Mouse (Mus musculus) liver, adult 2 months (tissue): ENCODE data around the gene Htr1d.

Source experiments
- CTCF ChIP-seq: fragments of 200-500 bp; IDR thresholded peaks from 2 replicates; pipeline ENCODE4 v1.5.1; 2011; ENCODE audit warnings: low read depth, low read length, control low read depth
- POLR2A ChIP-seq: fragments of 200-500 bp; IDR thresholded peaks from 2 replicates; pipeline ENCODE4 v1.6.1; 2011; ENCODE audit warnings: low read length, control low read depth; ENCODE audit not compliant: insufficient read depth; ENCODE audit errors: extremely low read depth

GRCm38 (mm10) chr4:136451564-136451963 is 28.2 kb downstream of the Htr1d start:
- TF ChIP-seq CTCF (no peak), POLR2A (no peak)
